Mouse (Mus musculus): ENCODE results near the gene Htra3.

The Htra3 gene

DNA sequence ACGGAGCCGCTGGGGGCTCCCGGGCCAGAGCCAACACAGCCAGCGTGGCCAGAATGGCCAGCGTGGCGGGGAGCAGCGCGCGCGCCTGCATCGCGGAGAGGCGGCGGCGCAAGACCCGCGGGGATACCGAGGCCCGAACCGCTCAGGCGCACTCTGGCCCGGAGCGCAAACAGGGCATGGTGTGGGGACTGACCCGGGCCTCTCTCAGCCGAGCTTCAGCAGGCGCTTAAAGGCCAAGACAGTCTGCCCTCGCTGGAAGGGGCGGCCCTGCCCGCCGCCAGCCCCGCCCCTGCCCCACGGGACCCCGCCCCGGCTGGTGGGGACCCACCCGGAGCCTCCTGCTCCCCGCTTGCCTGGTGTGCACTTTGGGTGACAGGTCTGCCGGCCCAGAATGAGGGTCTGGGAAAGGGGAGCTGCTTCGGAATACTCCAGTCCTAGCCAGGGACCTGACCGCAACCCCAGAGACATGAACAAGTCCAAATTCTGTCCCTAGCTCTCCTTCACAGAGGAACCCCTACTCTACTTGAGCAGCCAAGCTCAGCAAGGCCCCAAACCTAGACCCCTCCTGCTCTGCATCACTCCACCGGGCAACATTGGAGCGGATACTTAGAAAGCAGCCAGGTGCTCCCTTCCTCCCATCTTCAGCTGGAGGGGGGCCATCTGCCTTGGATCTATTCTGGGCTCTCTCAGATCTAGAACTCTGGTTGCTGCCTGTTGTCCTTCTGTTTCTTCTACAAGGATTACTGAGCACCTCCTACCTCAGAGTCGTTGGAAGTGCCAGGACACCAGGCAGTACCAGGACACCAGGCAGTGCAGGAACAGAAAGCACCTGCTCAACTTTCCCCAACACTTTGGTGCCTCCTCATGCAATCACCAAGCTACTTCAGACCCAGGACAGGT, at the start of gene Htra3:
Htra3 (minus strand) TSS at position 527 of the 900 bp plus-strand sequence.
- no peak for DNase-seq (ENCODE audit: low read depth)

DNA sequence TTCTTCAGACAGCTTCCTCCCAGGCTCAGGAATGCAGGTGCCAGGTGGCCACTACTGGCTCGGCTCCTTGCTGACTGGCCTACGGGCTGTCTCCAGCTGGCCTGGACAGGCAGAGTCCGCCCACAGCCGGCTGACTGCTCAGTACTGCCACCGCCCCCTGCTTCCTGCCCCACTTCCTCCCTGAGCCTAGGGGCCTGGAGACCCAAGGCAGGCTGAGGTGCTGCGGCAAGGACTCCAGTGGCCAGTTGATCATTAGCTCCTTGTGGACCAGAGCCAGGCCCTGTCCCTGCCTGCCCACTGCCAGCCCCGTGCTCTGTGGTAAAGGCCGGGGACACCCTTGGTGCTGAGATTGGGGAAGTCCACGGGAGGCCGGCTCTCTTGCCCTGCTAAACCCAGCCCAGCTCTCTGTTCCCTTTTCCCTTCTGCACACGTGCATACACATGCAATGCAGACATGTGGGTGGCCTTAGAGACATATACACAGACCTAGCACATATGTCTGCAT, 49.4 kb upstream of the Htra3 start:
- peak; percentile 51 for DNase-seq (ENCODE audit: low read depth)

DNA sequence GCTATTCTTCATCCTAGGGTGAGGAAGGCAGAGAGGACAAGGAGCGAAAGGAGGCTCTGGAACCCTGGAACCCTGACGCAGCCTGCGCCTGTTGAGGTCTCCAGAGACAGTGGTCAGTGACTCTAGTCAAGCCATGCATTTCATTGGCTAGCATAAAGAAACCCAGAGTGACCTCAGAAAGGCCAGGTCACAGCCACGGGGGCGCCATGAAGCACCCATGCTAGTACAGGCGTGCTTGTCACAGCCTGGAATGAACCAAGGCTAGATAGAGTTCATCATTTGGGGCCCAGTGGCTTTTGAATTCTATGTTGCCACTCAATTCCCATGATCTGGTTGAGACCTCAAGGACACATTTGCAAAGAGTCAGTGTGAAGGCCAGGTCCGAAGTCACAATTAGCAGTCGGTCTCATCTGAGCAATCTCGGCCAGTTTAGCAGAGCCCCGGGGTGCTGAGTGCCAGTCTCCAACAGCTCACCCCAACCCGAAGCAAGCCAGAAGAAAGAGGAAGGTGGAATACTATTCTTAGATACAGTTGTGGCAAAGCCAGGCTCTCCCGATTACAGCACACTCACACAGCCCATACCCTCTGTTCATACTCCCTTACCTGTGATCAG, 48.9 kb upstream of the Htra3 start:
- no peak for DNase-seq (ENCODE audit: low read depth)

DNA sequence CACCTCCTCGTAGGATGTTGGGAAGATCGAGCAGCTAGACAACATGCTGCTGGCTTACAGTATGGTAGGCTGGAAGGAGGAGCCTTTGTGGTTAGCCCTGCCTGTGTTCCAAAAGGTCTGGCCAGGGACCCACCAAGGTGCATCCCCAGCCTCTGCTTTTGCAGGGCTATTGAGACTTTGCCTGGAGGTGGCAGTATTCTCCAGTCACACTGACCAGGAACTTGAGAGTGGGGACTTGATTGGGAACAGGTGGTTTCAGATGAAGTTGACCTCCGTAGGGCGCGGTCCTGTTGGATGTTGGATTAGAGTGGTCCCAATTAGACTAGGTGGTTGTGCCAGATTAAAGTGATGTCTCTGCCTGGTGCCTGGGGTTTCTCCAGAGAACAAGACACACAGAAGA, 47.9 kb upstream of the Htra3 start:
- no peak for DNase-seq (ENCODE audit: low read depth)

DNA sequence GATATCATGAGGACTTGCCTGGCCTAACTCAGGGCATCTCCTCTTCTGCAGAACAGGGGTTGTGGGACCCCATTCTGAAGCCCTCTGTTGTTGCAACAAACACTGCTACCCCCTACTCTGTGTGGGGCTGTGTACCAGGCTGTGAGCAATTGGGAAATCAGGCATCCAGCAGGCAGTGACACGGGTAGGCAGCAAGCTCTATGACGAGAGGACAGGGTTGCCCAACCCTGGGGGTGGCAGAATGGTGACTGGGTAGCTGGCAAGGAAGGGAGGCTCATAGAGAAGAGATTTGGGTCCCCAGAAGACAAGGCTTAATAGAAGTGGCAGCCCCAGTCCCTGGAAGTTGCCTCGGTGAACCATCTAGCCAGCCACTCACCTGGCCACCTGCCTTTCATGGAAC, 46.3 kb upstream of the Htra3 start:
- no peak for DNase-seq (ENCODE audit: low read depth)

DNA sequence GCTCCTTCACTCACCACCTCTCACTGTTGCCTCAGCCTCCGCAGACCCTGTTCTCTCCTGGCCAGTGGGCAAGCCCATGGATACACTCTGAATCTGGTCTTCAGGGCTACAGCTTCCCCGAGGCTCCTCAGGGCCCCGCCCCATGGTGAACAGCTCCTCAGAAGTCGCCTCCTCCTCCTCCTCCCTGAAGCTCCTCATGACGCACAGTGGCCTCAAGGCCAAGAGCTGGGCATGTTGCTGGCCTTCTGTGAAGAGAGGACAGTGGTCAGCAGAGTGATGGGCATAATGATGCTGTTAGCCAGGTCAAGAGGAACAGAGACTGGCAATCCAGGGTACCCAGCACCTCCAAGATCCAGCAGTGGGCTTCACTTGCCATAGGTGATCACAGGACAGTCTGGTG, 44.3 kb upstream of the Htra3 start:
- DNase-seq (ENCODE audit: low read depth) = no peak

DNA sequence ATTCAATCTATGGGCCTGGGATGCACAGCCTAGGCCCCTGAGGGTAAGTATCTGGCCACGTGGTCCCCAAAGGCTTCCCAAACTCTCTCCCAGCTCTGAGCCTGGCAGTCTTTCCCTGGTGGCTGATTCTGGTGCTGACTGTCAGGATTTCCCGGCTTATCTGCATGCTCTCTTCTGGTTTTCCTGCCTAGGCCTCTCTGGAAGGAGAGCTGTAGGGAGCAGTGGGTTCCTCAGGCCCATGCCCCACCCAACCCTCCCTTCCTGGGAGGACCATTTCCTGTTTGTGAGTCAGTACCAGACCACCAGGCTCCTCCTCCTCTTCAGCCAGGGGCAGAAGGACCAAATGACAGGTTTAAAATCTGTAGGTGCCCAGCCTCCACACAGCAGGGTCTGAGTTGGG, 43.1 kb upstream of the Htra3 start:
- DNase-seq (ENCODE audit: low read depth) = no peak

DNA sequence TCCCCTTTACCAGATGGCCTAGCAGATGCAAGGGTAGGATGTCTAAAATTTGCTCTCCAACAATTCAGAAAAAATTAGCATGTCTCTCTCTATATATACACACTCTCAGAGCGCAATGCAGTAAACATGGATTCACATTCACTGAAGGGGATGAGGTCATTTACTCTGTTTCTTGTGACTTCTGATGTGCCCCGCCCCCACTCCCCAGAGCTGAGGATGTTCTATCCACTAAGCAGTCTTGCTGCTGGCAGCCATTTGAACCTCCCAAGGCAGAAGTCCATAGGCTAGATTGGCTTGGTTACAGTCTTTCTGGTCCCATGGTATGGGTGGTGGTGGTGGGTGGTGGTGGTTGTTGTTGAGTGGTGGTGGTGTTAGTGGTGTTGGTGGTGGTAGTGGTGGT, 42.4 kb upstream of the Htra3 start:
- no peak for DNase-seq (ENCODE audit: low read depth)

DNA sequence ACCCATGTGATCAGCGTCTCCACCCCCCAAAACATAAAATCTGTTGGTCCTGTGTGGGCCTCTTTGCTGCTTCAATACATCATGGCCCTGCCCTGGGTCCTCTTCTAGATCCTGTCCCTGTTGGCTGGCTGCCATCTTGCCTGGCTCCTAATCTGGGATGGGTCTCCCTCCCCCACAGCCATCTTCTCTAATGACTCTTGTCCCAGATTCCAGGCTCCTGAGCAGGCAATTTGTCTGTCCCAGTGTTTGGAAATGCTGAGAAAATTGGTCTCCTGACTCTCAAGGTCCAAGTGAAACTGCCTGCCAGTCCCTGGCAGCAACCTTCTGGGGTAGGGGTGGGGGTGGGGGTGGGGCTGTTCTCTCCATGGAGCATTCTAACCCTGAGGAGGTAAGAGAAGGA, 40.3 kb upstream of the Htra3 start:
- no peak for DNase-seq (ENCODE audit: low read depth)

DNA sequence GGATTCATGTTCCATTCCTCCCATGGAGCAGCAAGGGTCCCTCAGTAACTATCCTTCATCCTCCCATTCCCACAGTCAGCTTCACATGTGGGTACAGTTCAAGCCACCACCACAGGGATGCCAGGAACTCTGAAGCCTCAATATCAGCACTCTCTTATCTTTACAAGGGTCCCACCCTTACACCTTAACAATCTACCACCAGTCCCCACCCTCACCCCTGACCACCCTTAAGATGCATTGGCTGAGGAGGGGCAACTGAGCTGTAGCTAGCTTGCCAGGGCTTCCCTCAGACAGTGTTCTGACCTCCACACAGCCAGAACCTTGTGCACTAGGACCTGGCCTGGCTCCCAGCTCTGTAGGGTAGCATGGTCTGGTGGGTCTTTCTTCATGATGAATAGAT, 39.8 kb upstream of the Htra3 start:
- DNase-seq (ENCODE audit: low read depth) = no peak

DNA sequence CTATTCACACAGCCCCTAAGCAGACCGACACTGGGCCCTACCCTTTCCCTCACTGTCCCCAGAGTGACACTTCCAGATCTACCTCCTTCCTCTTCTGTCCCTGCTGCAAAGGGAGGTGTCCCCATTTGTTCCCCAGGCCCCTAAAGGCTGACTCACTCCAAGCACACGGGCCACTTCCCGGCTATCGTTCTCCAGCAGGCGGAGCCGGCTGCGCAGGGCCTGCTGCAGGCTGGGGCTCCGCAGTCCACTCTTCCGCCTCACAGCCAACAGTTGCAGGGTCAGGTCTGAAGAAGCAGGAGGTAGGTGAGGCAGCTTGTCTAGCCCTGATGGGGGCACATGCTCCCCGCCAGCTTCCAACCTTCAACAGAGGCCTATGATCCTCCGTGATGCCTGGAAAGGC, 39.2 kb upstream of the Htra3 start:
- no peak for DNase-seq (ENCODE audit: low read depth)

DNA sequence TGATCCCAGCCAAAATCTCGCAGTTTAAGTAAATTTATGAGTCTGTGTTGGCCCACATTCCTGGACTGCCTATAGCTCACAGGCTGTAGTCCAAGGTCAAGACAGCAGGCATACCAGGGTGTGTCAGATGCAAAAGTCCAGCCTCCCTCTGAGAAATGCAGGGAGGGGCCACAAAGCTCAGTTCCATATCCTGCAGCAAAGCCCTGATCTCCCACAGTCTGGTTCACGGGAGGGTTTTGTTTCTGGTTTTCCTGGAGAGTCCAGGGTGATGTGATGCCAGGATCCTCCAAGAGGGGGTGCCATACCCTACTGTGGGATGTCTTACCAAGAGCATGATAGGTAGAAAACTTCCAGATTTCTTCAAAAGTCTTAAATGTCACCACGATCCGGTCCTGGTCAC, 38.4 kb upstream of the Htra3 start:
- no peak for DNase-seq (ENCODE audit: low read depth)

DNA sequence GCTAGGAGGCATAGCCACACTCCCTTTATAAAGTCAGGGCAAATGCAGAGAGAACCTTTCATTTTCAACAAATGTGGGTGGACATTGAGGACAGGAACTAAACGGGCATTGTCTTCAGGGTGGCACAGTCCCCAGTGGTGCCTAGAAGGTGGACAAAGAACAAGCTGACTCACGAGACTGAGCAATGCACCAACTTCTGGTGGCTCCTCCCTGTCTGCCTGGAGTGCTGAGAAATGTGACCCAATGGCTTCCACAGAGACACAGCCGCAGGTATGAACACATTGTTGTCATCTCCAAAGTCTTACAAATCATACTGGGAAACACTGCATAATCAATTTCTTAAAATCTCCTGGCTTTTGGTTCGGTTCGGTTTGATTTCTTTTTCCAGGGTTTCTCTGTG, 37.9 kb upstream of the Htra3 start:
- DNase-seq (ENCODE audit: low read depth) = no peak

DNA sequence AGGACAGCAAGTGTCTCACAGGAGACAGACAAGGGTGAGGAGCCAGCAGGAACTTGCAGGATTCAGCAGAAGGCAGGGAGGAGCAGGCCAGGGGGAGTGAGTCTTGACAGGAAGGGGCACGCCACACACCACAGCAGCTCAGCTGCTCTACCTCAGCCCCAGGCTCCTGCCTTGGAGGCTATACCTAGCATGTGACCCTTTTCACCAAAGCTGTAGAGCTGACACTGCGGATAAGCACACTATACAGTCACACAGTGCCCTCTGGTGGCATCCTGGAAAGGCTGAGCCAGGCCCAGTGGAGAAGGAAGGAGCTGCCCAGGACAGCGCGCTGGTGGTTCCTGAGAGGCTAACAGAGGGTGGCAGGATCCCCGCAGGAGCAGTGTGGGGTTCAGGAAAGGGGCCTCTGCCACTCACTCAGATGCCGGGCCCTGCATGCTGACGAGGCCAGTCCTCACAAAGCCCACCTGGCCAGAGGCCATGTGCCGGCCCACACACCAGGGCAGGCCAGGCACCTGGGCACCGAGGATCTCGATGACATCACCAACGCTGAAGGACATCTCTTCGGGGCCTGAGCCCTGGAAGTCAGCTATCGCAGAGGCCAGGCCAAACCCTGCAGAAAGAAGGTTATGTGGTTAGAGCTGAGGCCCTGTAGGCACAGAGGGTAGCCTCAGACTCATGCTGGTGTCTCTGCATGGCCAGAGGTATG, 34.2 kb upstream of the Htra3 start:
- peak; percentile 30 for DNase-seq (ENCODE audit: low read depth)

DNA sequence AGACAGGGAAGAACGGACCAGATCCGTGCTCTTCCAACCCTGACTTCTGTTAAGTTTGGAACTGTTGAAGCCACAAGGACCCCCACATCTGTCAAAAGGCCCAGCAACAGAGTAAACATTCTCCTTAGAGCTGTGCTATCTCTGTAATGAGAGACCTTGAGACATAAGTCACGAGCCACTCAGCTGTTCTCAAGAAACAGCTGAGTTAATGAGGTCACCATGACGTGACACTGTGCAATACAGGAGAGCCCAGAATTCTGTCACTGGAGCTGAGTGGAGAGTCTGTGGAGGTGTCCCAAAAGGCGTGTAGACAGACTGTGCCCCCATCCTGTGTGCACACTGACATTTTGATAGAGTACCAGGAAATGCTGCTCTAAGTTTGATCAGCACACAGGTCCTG, 32.9 kb upstream of the Htra3 start:
- no peak for DNase-seq (ENCODE audit: low read depth)

DNA sequence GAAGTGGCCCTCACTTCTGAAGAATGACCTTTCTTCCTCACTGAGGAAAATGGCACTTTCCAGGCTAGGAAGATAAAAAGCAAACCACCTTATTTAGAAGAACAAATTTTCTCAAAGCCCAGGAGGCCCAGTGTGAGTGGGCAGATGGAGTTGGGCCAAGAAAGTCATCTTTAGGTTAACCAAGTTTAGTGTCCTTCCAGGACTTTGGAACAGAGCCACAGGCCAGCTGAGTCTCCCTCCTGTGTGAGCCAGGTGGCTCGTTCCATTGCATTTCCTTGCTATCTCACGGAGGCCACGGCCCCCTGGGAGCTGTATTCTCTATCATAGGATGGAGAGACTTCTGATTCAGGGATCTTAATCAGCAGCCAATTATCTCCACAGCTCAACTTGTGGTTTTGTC, 31.3 kb upstream of the Htra3 start:
- no peak for DNase-seq (ENCODE audit: low read depth)

DNA sequence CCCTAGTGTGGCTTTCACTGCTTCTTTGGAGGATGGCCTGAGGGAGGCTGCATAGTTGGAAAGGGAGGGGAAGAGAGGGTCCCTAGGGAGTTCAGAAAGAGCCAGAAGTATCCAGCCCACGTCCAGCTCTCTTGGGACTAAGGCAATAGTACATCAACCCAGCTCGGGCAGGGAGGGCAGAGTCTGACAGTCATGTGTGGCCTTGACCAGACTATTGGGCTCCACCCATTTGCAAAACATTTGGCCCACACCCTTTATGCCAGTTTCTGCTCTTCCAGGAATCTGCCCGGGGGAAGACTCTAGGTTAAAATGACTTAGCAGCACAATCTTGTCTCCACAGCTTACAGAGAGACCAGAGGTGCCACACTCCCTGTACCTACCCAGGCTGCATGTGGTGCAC, 30.9 kb upstream of the Htra3 start:
- DNase-seq (ENCODE audit: low read depth) = no peak

DNA sequence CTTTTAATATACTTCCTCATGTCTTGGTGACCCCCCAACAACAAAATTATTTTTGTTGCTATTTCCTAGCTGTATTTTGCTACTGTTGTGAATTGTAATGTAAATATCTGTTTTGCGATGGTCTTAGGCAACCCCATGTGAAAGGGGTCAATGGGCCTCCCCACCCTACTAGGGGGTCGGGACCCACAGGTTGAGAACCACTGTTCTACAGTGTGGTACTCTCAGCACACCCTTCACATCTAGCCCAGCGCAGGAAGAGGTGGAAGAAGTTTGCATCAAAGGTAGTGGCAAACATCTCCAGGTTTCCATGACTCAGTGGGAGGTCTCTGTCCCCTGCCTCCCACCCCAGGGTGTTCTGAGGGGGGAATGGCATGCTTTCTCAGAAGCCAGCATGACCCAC, 25.8 kb upstream of the Htra3 start:
- DNase-seq (ENCODE audit: low read depth) = no peak

DNA sequence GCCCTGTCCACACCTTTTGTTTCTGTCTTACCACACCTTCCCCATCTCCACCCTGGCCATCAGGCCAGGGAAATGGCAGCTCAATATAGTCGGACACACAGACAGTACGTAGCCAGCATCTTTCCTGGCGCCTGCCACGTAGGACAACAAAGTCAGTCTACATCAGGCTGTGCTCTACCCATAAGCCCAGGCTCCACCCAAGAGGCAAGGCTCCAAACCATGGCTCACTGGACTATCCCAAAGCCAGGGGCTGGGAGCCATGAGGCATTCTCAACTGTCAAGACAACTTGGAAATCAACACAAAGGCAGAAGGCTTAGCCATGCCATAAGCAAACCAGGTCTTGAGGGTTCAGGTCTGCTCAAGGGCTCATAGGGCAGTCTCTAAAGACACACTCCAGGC, 24.2 kb upstream of the Htra3 start:
- no peak for DNase-seq (ENCODE audit: low read depth)

DNA sequence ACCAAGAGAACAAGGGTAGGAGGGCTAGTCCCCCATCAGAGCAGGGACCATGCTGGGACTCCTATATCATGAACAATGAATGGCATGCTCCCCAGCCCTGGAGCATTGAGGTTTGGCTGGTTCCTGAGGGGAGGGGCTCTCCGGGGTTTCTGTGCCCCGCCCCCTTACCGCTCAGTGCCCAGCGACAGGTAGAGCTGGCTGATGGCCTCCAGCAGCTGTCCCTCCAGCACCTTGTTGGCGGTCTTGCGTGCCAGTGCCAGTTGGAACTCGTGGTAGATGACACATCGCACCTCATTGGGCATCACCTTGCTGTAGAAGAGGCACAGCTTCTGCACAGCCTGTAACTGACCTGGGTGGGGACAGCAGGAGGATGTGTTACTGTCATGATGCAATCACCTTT, 23.6 kb upstream of the Htra3 start:
- no peak for DNase-seq (ENCODE audit: low read depth)

DNA sequence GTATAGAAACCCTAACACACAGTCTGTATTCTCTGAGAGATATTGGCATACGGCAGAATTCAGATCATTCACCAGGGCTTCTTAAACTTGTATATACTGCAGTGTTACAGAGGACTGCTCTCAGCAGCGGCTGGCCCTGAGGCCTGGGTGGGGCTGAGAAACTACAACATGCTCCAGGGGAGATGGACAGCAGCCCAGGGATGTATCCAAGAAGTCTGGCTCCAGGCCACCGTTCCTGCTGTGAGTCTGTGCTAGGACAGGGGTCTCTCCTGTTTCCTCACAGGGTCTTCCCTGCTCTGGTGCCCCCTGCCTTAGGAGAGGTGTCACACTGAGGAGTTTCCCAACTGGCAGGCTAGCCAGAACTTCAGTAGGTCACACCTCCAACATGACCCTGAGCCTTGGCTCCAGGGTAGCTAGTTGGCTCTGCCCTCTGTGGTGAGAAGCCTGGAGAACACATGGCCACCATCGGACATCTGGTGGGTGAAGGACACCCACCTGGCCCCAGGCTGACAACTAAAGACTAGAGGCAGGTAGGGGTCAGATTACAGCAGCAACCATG, 23.1 kb upstream of the Htra3 start:
- no peak for DNase-seq (ENCODE audit: low read depth)

DNA sequence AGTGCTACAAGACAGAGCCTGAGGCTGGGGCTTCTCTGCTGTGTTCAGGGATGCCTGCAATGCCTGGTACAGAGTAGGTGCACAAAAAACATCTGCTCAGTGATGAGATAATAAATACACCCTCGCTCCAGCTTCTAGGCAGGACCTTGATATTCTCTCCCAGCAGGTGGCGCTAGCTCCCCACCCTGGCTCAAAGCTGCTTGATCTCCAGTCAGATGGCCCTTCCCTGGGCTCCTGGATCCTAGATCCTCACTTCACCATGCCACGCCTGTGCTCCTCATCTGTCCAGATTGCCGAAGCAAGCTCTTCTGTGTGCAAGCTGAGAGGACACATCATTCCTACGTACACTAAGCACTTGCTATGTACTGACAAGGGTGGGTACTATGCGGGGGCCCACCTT, 21.5 kb upstream of the Htra3 start:
- peak; percentile 51 for DNase-seq (ENCODE audit: low read depth)

DNA sequence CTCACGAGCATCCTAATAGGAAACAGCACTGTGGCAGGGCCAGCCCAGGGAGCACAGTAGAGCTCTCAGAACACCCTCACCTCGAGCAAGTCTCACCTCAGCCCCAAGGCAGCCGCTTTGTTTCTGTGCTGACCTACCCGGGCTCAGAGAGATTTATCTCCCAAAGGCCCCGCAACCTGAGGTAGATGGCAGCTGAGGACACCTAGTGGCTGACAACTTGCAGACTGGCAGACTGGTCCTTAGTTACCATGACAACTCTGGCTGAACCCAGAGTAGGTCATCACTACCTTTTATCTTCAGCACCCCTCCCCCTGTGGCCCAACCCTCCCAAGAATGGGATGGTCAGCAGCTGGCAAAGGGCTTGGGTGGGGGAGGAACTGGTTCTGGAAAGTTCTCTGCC, 16.2 kb upstream of the Htra3 start:
- DNase-seq (ENCODE audit: low read depth) = no peak
